Mouse (Mus musculus) naive thymus-derived CD4-positive, alpha-beta T cell, adult 2 months (primary cell): Measurements from ENCODE around the gene Tbkbp1.
A peak's percentile ranks its signal among the peaks of the same experiment; 100 is the strongest.

Experiments used
- DNase-seq: peaks from one replicate; pipeline ENCODE4 v3.0.0-alpha.2; 2011; ENCODE audit warnings: low read depth

Gene Tbkbp1

GRCm38 (mm10) chr11:97126645-97127468, 24.4 kb downstream of the Tbkbp1 start:
- peak; percentile 88 for DNase-seq

- no peak for DNase-seq
These were observed 26.8 kb downstream of the Tbkbp1 start for GRCm38 (mm10) chr11:97124266-97125036.

- DNase-seq: peak; percentile 41
These were observed 27.9 kb downstream of the Tbkbp1 start for GRCm38 (mm10) chr11:97123282-97123890.

GRCm38 (mm10) chr11:97120641-97121040, 30.7 kb downstream of the Tbkbp1 start:
- no peak for DNase-seq

GRCm38 (mm10) chr11:97120221-97120620, 31.1 kb downstream of the Tbkbp1 start:
- DNase-seq: no peak

GRCm38 (mm10) chr11:97115797-97116196, 35.5 kb downstream of the Tbkbp1 start:
- DNase-seq: peak; percentile 60

- peak; percentile 64 for DNase-seq
These were observed 36.4 kb downstream of the Tbkbp1 start, which contains the start of gene Tbx21 for GRCm38 (mm10) chr11:97114671-97115601. Gene Tbx21, minus strand, starts transcription at chr11:97115331.

- DNase-seq: no peak
These were observed 38.7 kb downstream of the Tbkbp1 start for GRCm38 (mm10) chr11:97112519-97113125.

- DNase-seq: no peak
These were observed 42.3 kb downstream of the Tbkbp1 start for GRCm38 (mm10) chr11:97108976-97109375.

- DNase-seq: peak; percentile 18
These were observed 47.2 kb downstream of the Tbkbp1 start for GRCm38 (mm10) chr11:97104091-97104483.

- no peak for DNase-seq
These were observed 47.9 kb downstream of the Tbkbp1 start for GRCm38 (mm10) chr11:97103163-97104090.

- peak; percentile 82 for DNase-seq
These were observed 49.6 kb downstream of the Tbkbp1 start for GRCm38 (mm10) chr11:97101722-97102121.

GRCm38 (mm10) chr11:97098791-97099190, 52.5 kb downstream of the Tbkbp1 start:
- no peak for DNase-seq

- no peak for DNase-seq
These were observed 56.7 kb downstream of the Tbkbp1 start for GRCm38 (mm10) chr11:97094600-97094999.

- no peak for DNase-seq
These were observed 64.9 kb downstream of the Tbkbp1 start for GRCm38 (mm10) chr11:97086365-97086764.
